Mouse (Mus musculus) T-cell, adult 66 days (primary cell): Measurements from ENCODE around the gene Mrgpra2a. TPM values are rescaled to one million over a fixed set of nuclear protein-coding genes. Genes with fewer than 3 reads are reported as not detected.

ENCODE experiments used
- total RNA-seq, 2 experiments: library from RNA; stranded (reverse); gene quantifications; 3 replicates in 1 of 2; 4 replicates in 1 of 2; pipeline ENCODE4 v1.2.4; 2023

Gene Mrgpra2a
- total RNA-seq = not detected

DNA sequence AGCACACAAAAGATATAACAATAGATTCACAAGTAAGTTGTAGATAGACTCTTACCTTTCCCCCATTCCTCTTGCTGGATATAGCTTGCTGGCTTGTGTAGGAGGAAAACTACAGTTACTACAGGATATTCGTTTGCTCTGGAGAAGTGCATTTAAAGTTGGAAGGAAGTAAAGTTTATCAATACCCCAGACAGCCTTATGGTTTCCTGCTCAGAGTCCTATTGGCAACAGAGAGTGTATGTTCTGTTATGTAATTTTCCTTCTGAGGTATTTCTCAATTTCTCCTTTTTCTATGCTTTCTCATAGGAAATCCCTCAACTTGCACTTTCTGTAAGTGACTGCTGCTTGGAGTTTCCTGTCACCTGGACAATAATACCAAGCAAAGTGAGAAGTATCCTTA is at the start of gene Mrgpra2a:
Mrgpra2a (minus strand) TSS at position 125 of the 400 bp plus-strand sequence.

Other genes starting within 250 kb of the Mrgpra2a start
- gene Mrgpra6, start 247.2 kb downstream of the Mrgpra2a start, total RNA-seq = not detected
- not detected for gene Mrgpra9, start 199.3 kb downstream of the Mrgpra2a start, total RNA-seq
- gene Mrgpra1, start 97.9 kb downstream of the Mrgpra2a start, total RNA-seq = not detected
- not detected for gene Mrgpra2b, start 76.7 kb upstream of the Mrgpra2a start, total RNA-seq
- not detected for gene Mrgpra3, start 149.2 kb upstream of the Mrgpra2a start, total RNA-seq